Mouse (Mus musculus): ENCODE data around the gene Tpcn1.
"Not testable (repeated sequence)": the region's sequence is repeated elsewhere in the genome, so short reads cannot be mapped to it uniquely, and the experiment has no call there.

Tpcn1 gene

GRCm38 (mm10) chr5:120511643-120512220 lies 76.7 kb downstream of the Tpcn1 start:
- DNase-seq (ENCODE audit: low spot score in 2 of 2): no peak

- peak; percentile 94 to 98 for DNase-seq (ENCODE audit: low spot score in 2 of 2)
Measured at GRCm38 (mm10) chr5:120510982-120511642, 77.4 kb downstream of the Tpcn1 start, which contains the start of gene Slc8b1. Gene Slc8b1 (plus strand): TSS chr5:120511168.

- no peak for DNase-seq (ENCODE audit: low spot score in 2 of 2)
Measured at GRCm38 (mm10) chr5:120507311-120507710, 81.2 kb downstream of the Tpcn1 start.

- DNase-seq (ENCODE audit: low spot score in 2 of 2): no peak
Measured at GRCm38 (mm10) chr5:120506490-120506889, 82.0 kb downstream of the Tpcn1 start.

- no peak for DNase-seq (ENCODE audit: low spot score in 2 of 2)
Measured at GRCm38 (mm10) chr5:120505781-120506180, 82.7 kb downstream of the Tpcn1 start.

GRCm38 (mm10) chr5:120505368-120505767 lies 83.1 kb downstream of the Tpcn1 start:
- peak; percentile 65 to 84 for DNase-seq (ENCODE audit: low spot score in 2 of 2)

GRCm38 (mm10) chr5:120503144-120503795 lies 85.2 kb downstream of the Tpcn1 start, which contains the start of gene Plbd2:
Gene Plbd2 (minus strand): TSS chr5:120503625.
- DNase-seq (ENCODE audit: low spot score in 2 of 2): peak; percentile 76 to 85

GRCm38 (mm10) chr5:120502675-120503143 lies 85.8 kb downstream of the Tpcn1 start:
- DNase-seq (ENCODE audit: low spot score in 2 of 2): no peak

GRCm38 (mm10) chr5:120502147-120502621 lies 86.3 kb downstream of the Tpcn1 start:
- DNase-seq (ENCODE audit: low spot score in 2 of 2): no peak

- DNase-seq (ENCODE audit: low spot score in 2 of 2): not testable (repeated sequence)
Measured at GRCm38 (mm10) chr5:120500609-120501008, 87.9 kb downstream of the Tpcn1 start.

GRCm38 (mm10) chr5:120499202-120499601 lies 89.3 kb downstream of the Tpcn1 start:
- no peak for DNase-seq (ENCODE audit: low spot score in 2 of 2)

- no peak for DNase-seq (ENCODE audit: low spot score in 2 of 2)
Measured at GRCm38 (mm10) chr5:120497071-120497470, 91.4 kb downstream of the Tpcn1 start.

- no peak for DNase-seq (ENCODE audit: low spot score in 2 of 2)
Measured at GRCm38 (mm10) chr5:120495703-120496226, 92.7 kb downstream of the Tpcn1 start.

GRCm38 (mm10) chr5:120495064-120495702 lies 93.3 kb downstream of the Tpcn1 start:
- no peak for DNase-seq (ENCODE audit: low spot score in 2 of 2)

GRCm38 (mm10) chr5:120493873-120494395 lies 94.5 kb downstream of the Tpcn1 start:
- DNase-seq (ENCODE audit: low spot score in 2 of 2): no peak

- DNase-seq (ENCODE audit: low spot score in 2 of 2): no peak
Measured at GRCm38 (mm10) chr5:120493440-120493839, 95.0 kb downstream of the Tpcn1 start.

- DNase-seq (ENCODE audit: low spot score in 2 of 2): no peak
Measured at GRCm38 (mm10) chr5:120492437-120492836, 96.0 kb downstream of the Tpcn1 start.

- DNase-seq (ENCODE audit: low spot score in 2 of 2): no peak
Measured at GRCm38 (mm10) chr5:120490679-120491192, 97.7 kb downstream of the Tpcn1 start.

- DNase-seq (ENCODE audit: low spot score in 2 of 2): no peak
Measured at GRCm38 (mm10) chr5:120487844-120488243, 100.6 kb downstream of the Tpcn1 start.

All from urinary bladder, postnatal 4 days (tissue).